Mouse (Mus musculus): ENCODE measurements around the gene Znrf1.

DNA sequence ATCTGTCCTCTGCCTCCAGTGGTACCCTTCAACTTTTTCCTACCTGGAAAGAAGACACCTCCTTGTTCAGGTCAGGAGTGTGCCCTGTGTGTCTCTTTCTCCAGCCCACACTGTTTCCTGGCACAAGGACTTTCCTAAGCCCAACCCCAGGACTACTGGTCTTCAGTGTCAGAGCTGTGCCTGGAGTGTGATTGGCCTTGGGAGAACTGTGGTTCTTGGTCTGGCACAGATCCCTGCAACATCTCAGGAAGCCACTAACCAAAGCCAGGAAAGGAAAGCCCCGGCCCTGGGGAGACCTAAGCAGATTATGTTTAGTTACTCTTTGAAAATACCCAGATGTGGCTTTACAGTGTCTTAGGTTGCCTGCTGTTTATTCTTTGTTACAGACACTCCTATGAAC is 84.0 kb downstream of the Znrf1 start:
- TF ChIP-seq CTCF (IDR thresholded peaks at IDR 0.05; ENCODE audit: low read depth) (no peak), EP300 (optimal IDR thresholded peaks at IDR 0.05) (no peak)

All from stomach, postnatal 0 days (tissue).